ENCODE assay signal across 8 mouse cellular contexts in genomic region chr13:88822976-88823521, GRCm38 (mm10). TPM values are rescaled to one million over a fixed set of nuclear protein-coding genes. Genes with fewer than 3 reads are reported as not detected.
A peak's percentile ranks its signal among the peaks of the same experiment; 100 is the strongest.
DNase-seq lines count a peak whose midpoint lies in the region; ATAC-seq and TF ChIP-seq lines count a peak whose summit lies in the region.

No protein-coding gene starts in this region.

- no peak for ATAC-seq in kidney, embryonic 15.5 days (replicated peaks; ENCODE audit: low FRiP score)
- peak; percentile 12; the same call in 1 of the 2 replicates for ATAC-seq in forebrain, embryonic 12.5 days (ENCODE audit: low FRiP score)
- 0 out of 2 replicates have a peak, but pooled peaks have one; percentile 19 for ATAC-seq in neural tube, embryonic 13.5 days (ENCODE audit: low read depth)
- ATAC-seq in megakaryocyte progenitor cell, adult 5-6 weeks (replicated peaks; ENCODE audit: poor library complexity): no peak

- H3K27me3 ChIP-seq in kidney, embryonic 15.5 days: peaks cover 31% of the 10 kb centered on the region
- H3K27me3 ChIP-seq in forebrain, embryonic 12.5 days: peaks cover 3% of the 10 kb centered on the region; the same call in 1 of the 2 replicates
- no peaks in the 10 kb centered on the region for H3K27me3 ChIP-seq in neural tube, embryonic 13.5 days
- H3K27me3 ChIP-seq in thymus, adult 2 months (ENCODE audit: control insufficient read depth, insufficient read depth, low read length): peaks cover 5% of the 10 kb centered on the region; the same call in 1 of the 2 replicates

- no peak overlapping the region for H3K27ac ChIP-seq in kidney, embryonic 15.5 days
- H3K27ac ChIP-seq in forebrain, embryonic 12.5 days: no peak overlapping the region; the same call in 1 of the 2 replicates
- H3K27ac ChIP-seq in neural tube, embryonic 13.5 days (replicated peaks): peak overlapping the region; percentile 89
- H3K27ac ChIP-seq in thymus, adult 2 months (ENCODE audit: control insufficient read depth, insufficient read depth, low read length): no peak overlapping the region

- no peaks in the 10 kb centered on the region for H3K9me3 ChIP-seq in kidney, embryonic 15.5 days (replicated peaks)
- H3K9me3 ChIP-seq in forebrain, embryonic 12.5 days: no peaks in the 10 kb centered on the region
- no peaks in the 10 kb centered on the region for H3K9me3 ChIP-seq in neural tube, embryonic 13.5 days

- H3K4me2 ChIP-seq in kidney, embryonic 15.5 days: peak overlapping the region; percentile 96
- peak overlapping the region; percentile 88 for H3K4me2 ChIP-seq in forebrain, embryonic 12.5 days
- peak overlapping the region; percentile 94 for H3K4me2 ChIP-seq in neural tube, embryonic 13.5 days

- no peak for TF ChIP-seq CTCF in thymus, adult 2 months (IDR thresholded peaks at IDR 0.05; ENCODE audit: borderline replicate concordance, control insufficient read depth, extremely low read depth, insufficient read depth, low read length, poor library complexity)

- H3K9ac ChIP-seq in kidney, embryonic 15.5 days: no peak overlapping the region
- peak overlapping the region; percentile 68 for H3K9ac ChIP-seq in forebrain, embryonic 12.5 days
- peak overlapping the region; percentile 94 for H3K9ac ChIP-seq in neural tube, embryonic 13.5 days

- WGBS in kidney, embryonic 15.5 days: 15% methylated on average over 10 of the region's 10 CpGs
- WGBS in forebrain, embryonic 12.5 days: 9% methylated on average over 10 of the region's 10 CpGs
- WGBS in neural tube, embryonic 13.5 days: 10% methylated on average over 10 of the region's 10 CpGs
- 28% methylated on average over 10 of the region's 10 CpGs for WGBS in thymus, adult 2 months

- no peaks in the 10 kb centered on the region for H3K36me3 ChIP-seq in kidney, embryonic 15.5 days
- no peaks in the 10 kb centered on the region for H3K36me3 ChIP-seq in forebrain, embryonic 12.5 days (replicated peaks)
- no peaks in the 10 kb centered on the region for H3K36me3 ChIP-seq in neural tube, embryonic 13.5 days
- no peaks in the 10 kb centered on the region for H3K36me3 ChIP-seq in thymus, adult 2 months (ENCODE audit: control insufficient read depth, insufficient read depth, low read length)

- H3K4me1 ChIP-seq in kidney, embryonic 15.5 days: peaks cover 12% of the 10 kb centered on the region
- peaks cover 18% of the 10 kb centered on the region for H3K4me1 ChIP-seq in forebrain, embryonic 12.5 days
- H3K4me1 ChIP-seq in neural tube, embryonic 13.5 days (replicated peaks): peaks cover 29% of the 10 kb centered on the region
- H3K4me1 ChIP-seq in thymus, adult 2 months (replicated peaks; ENCODE audit: control insufficient read depth, insufficient read depth, low read length): no peaks in the 10 kb centered on the region

- H3K4me3 ChIP-seq in kidney, embryonic 15.5 days (replicated peaks): peak overlapping the region; percentile 68
- peak overlapping the region; percentile 65 for H3K4me3 ChIP-seq in forebrain, embryonic 12.5 days (replicated peaks)
- peak overlapping the region; percentile 80 for H3K4me3 ChIP-seq in neural tube, embryonic 13.5 days
- no peak overlapping the region for H3K4me3 ChIP-seq in thymus, adult 2 months (ENCODE audit: control insufficient read depth, insufficient read depth, low read length)

- TF ChIP-seq POLR2A in thymus, adult 2 months (IDR thresholded peaks at IDR 0.05; ENCODE audit: control insufficient read depth, extremely low read depth, insufficient read depth, low read length, poor library complexity): no peak

- DNase-seq in kidney, postnatal 14 days: no peak
- DNase-seq in layer of hippocampus, postnatal 14 days (ENCODE audit: low spot score in 2 of 2): peak; percentile 32 to 39
- no peak for DNase-seq in thymus, adult 2 months
- no peak for DNase-seq in heart, adult 9 months (ENCODE audit: low spot score in 2 of 2)

RNA-seq across cellular contexts. Expression of gene Edil3, which starts 1.8 kb away (rescaled TPM):
- polyA plus RNA-seq in kidney, embryonic 15.5 days (2015; fragmentation: Nextera tagmentation; extraction: Ambion mirVana): 5.9 and 6.1 TPM in 2 replicates
- polyA plus RNA-seq in forebrain, embryonic 12.5 days (2016; fragmentation: Nextera tagmentation; extraction: Ambion mirVana): 34.9 and 38.9 TPM in 2 replicates
- 10 to 100 TPM; 46.5 to 57.0 TPM for total RNA-seq in layer of hippocampus, postnatal 14 days (2021)
- 61.0 and 63.7 TPM in 2 replicates for polyA plus RNA-seq in neural tube, embryonic 13.5 days (2015; fragmentation: Nextera tagmentation; extraction: Ambion mirVana)
- not detected in 2 replicates for total RNA-seq in megakaryocyte progenitor cell, adult 5-6 weeks (2015)
- not detected in 2 replicates for total RNA-seq in megakaryocyte progenitor cell, adult 5-6 weeks (2017)
- 0.05 TPM in 1 of 2 replicates, not detected in the other for polyA plus RNA-seq in thymus, adult 2 months (2012; rRNA removed)

Comparison
In these comparisons a context has a peak if more than half of its experiments do, and no peak if none do; other contexts are left out.
1. ATAC-seq: peak in forebrain, embryonic 12.5 days (single experiment) and neural tube, embryonic 13.5 days (single experiment); none in kidney, embryonic 15.5 days (single experiment) and megakaryocyte progenitor cell, adult 5-6 weeks (single experiment).
2. DNase-seq: peak in layer of hippocampus, postnatal 14 days (2 of 2); none in kidney, postnatal 14 days (single experiment), thymus, adult 2 months (single experiment) and heart, adult 9 months (0 of 2).
3. Peak in every context shown above with its lines, with median percentiles within 50 percentile points of each other: H3K4me2 ChIP-seq.